Mouse (Mus musculus): ENCODE data around the gene Agbl5.
A peak's percentile ranks its signal among the peaks of the same experiment; 100 is the strongest.

Gene Agbl5

GRCm38 (mm10) chr5:30920621-30921020 lies 32.1 kb downstream of the Agbl5 start:
- DNase-seq (ENCODE audit: low read depth): no peak

GRCm38 (mm10) chr5:30921256-30922033 lies 33.0 kb downstream of the Agbl5 start, which contains the start of gene Khk:
Gene Khk, plus strand, starts transcription at chr5:30921431.
- DNase-seq (ENCODE audit: low read depth): peak; percentile 87

GRCm38 (mm10) chr5:30922581-30923041 lies 34.1 kb downstream of the Agbl5 start:
- DNase-seq (ENCODE audit: low read depth): no peak

- no peak for DNase-seq (ENCODE audit: low read depth)
Measured at GRCm38 (mm10) chr5:30923119-30923518, 34.6 kb downstream of the Agbl5 start.

GRCm38 (mm10) chr5:30924614-30925013 lies 36.1 kb downstream of the Agbl5 start:
- DNase-seq (ENCODE audit: low read depth): no peak

- DNase-seq (ENCODE audit: low read depth): no peak
Measured at GRCm38 (mm10) chr5:30925217-30925616, 36.7 kb downstream of the Agbl5 start.

- no peak for DNase-seq (ENCODE audit: low read depth)
Measured at GRCm38 (mm10) chr5:30926073-30926472, 37.6 kb downstream of the Agbl5 start.

GRCm38 (mm10) chr5:30927945-30928529 lies 39.5 kb downstream of the Agbl5 start:
- DNase-seq (ENCODE audit: low read depth): no peak

GRCm38 (mm10) chr5:30930121-30930520 lies 41.6 kb downstream of the Agbl5 start:
- DNase-seq (ENCODE audit: low read depth): no peak

GRCm38 (mm10) chr5:30930846-30931245 lies 42.4 kb downstream of the Agbl5 start:
- no peak for DNase-seq (ENCODE audit: low read depth)

GRCm38 (mm10) chr5:30931378-30931777 lies 42.9 kb downstream of the Agbl5 start:
- DNase-seq (ENCODE audit: low read depth): no peak

GRCm38 (mm10) chr5:30933705-30934104 lies 45.2 kb downstream of the Agbl5 start:
- DNase-seq (ENCODE audit: low read depth): no peak

GRCm38 (mm10) chr5:30934725-30935461 lies 46.4 kb downstream of the Agbl5 start:
- DNase-seq (ENCODE audit: low read depth): no peak

- peak; percentile 20 for DNase-seq (ENCODE audit: low read depth)
Measured at GRCm38 (mm10) chr5:30943004-30943403, 54.5 kb downstream of the Agbl5 start.

- no peak for DNase-seq (ENCODE audit: low read depth)
Measured at GRCm38 (mm10) chr5:30944344-30944743, 55.9 kb downstream of the Agbl5 start.

- DNase-seq (ENCODE audit: low read depth): peak; percentile 19
Measured at GRCm38 (mm10) chr5:30944956-30945781, 56.7 kb downstream of the Agbl5 start, which contains the start of gene Cgref1. Gene Cgref1, minus strand, starts transcription at chr5:30945591.

- DNase-seq (ENCODE audit: low read depth): no peak
Measured at GRCm38 (mm10) chr5:30948620-30949019, 60.1 kb downstream of the Agbl5 start.

GRCm38 (mm10) chr5:30949654-30950326 lies 61.3 kb downstream of the Agbl5 start:
- peak; percentile 78 for DNase-seq (ENCODE audit: low read depth)

- DNase-seq (ENCODE audit: low read depth): no peak
Measured at GRCm38 (mm10) chr5:30950451-30950850, 62.0 kb downstream of the Agbl5 start.

- DNase-seq (ENCODE audit: low read depth): no peak
Measured at GRCm38 (mm10) chr5:30950922-30951321, 62.4 kb downstream of the Agbl5 start.

GRCm38 (mm10) chr5:30951706-30952105 lies 63.2 kb downstream of the Agbl5 start:
- DNase-seq (ENCODE audit: low read depth): no peak
